ENCODE assay signal across 26 mouse cellular contexts in genomic region chr16:12772535-12772934, GRCm38 (mm10).
DNase-seq lines count a peak whose midpoint lies in the region; ATAC-seq and TF ChIP-seq lines count a peak whose summit lies in the region.
"Had no signal": no experiment of that assay in that cellular context is flagged by ENCODE, and none has a peak within 500 bp of the region (broad histone marks: within the 10 kb centered on the region; RNA-seq: fewer than 3 reads in every experiment).

No protein-coding gene starts in this region.

- H3K4me2 ChIP-seq in liver, postnatal 0 days (ENCODE audit: low read depth, low read length) = no peak overlapping the region
- H3K4me2 ChIP-seq in midbrain, postnatal 0 days (ENCODE audit: low read depth, low read length, poor library complexity, severe bottlenecking) = no peak overlapping the region
- H3K4me2 ChIP-seq in forebrain, embryonic 16.5 days (ENCODE audit: low read length) = no peak overlapping the region
- H3K4me2 ChIP-seq: embryonic facial prominence, embryonic 15.5 days; heart, embryonic 15.5 days; hindbrain, embryonic 15.5 days had no signal

- TF ChIP-seq RAD21 in MEL (IDR thresholded peaks at IDR 0.05; ENCODE audit: low read depth, low read length) = no peak

- H3K27ac ChIP-seq in liver, postnatal 0 days (ENCODE audit: low read depth) = no peak overlapping the region
- H3K27ac ChIP-seq in MEL (ENCODE audit: control insufficient read depth, low read depth, low read length) = no peak overlapping the region
- H3K27ac ChIP-seq in midbrain, postnatal 0 days (ENCODE audit: low read depth, low read length) = no peak overlapping the region
- H3K27ac ChIP-seq in forebrain, embryonic 16.5 days (ENCODE audit: low read length) = no peak overlapping the region
- H3K27ac ChIP-seq: embryonic facial prominence, embryonic 15.5 days; forebrain, embryonic 10.5 days; heart, embryonic 15.5 days; hindbrain, embryonic 10.5 days; hindbrain, embryonic 15.5 days had no signal

- no peak for TF ChIP-seq POLR2A in MEL (IDR thresholded peaks at IDR 0.05; ENCODE audit: control insufficient read depth in 1 of 2, insufficient read depth in 1 of 2, low read depth in 1 of 2, low read length in 2 of 2, poor library complexity in 1 of 2)

- H3K4me3 ChIP-seq in liver, postnatal 0 days (ENCODE audit: low read depth, low read length) = no peak overlapping the region
- H3K4me3 ChIP-seq in MEL (ENCODE audit: control insufficient read depth in 1 of 2, insufficient read depth in 1 of 2, low read depth in 2 of 2, low read length in 2 of 2) = no peak overlapping the region
- no peak overlapping the region for H3K4me3 ChIP-seq in midbrain, postnatal 0 days (ENCODE audit: low read depth, low read length)
- H3K4me3 ChIP-seq in forebrain, embryonic 16.5 days (replicated peaks; ENCODE audit: low read length) = no peak overlapping the region
- H3K4me3 ChIP-seq: embryonic facial prominence, embryonic 15.5 days; erythroblast, embryonic 14.5 days; forebrain, embryonic 10.5 days; heart, embryonic 15.5 days; hindbrain, embryonic 10.5 days; hindbrain, embryonic 15.5 days had no signal

- no peaks in the 10 kb centered on the region for H3K4me1 ChIP-seq in liver, postnatal 0 days (ENCODE audit: insufficient read depth)
- no peaks in the 10 kb centered on the region for H3K4me1 ChIP-seq in MEL (ENCODE audit: control insufficient read depth in 1 of 2, insufficient read depth in 2 of 2, low read length in 2 of 2)
- H3K4me1 ChIP-seq in midbrain, postnatal 0 days (ENCODE audit: insufficient read depth, low read length) = no peaks in the 10 kb centered on the region
- no peaks in the 10 kb centered on the region for H3K4me1 ChIP-seq in forebrain, embryonic 16.5 days (replicated peaks; ENCODE audit: control insufficient read depth, insufficient read depth, low read length)
- H3K4me1 ChIP-seq: embryonic facial prominence, embryonic 15.5 days; forebrain, embryonic 10.5 days; heart, embryonic 15.5 days; hindbrain, embryonic 10.5 days; hindbrain, embryonic 15.5 days had no signal

- DNase-seq in embryo, embryonic 11 days = peak; percentile 9
- no peak for DNase-seq in embryo, embryonic 9.5 days (ENCODE audit: extremely low spot score)
- peak; percentile 5 for DNase-seq in liver
- DNase-seq in liver, postnatal 0 days = no peak
- DNase-seq in MEL (ENCODE audit: low read depth, low spot score) = no peak
- peak; percentile 13 for DNase-seq in mesoderm, embryonic 11.5 days (ENCODE audit: low read depth, low spot score)
- DNase-seq in midbrain, postnatal 0 days (ENCODE audit: low spot score) = no peak
- DNase-seq: adrenal gland, adult 8-10 months; adrenal gland, postnatal 36 days; cerebellum, adult 2 months; cerebellum, postnatal 14 days; gastrocnemius, postnatal 10 days; heart, adult 18-20 months; heart, postnatal 14 days; kidney, adult 2 months had no signal

- H3K9me3 ChIP-seq in liver, postnatal 0 days (ENCODE audit: low read length) = no peaks in the 10 kb centered on the region
- H3K9me3 ChIP-seq in MEL (replicated peaks; ENCODE audit: insufficient read depth, low read length) = no peaks in the 10 kb centered on the region
- H3K9me3 ChIP-seq in midbrain, postnatal 0 days (ENCODE audit: low read length) = 0 out of 2 replicates have a peak, but pooled peaks cover 3% of the 10 kb centered on the region
- H3K9me3 ChIP-seq in forebrain, embryonic 16.5 days (ENCODE audit: control insufficient read depth, low read length) = no peaks in the 10 kb centered on the region
- H3K9me3 ChIP-seq: embryonic facial prominence, embryonic 15.5 days; forebrain, embryonic 10.5 days; G1E; heart, embryonic 15.5 days; hindbrain, embryonic 15.5 days had no signal

- no peak for ATAC-seq in liver, postnatal 0 days
- no peak for ATAC-seq in midbrain, postnatal 0 days (ENCODE audit: low FRiP score)
- no peak for ATAC-seq in forebrain, embryonic 16.5 days
- ATAC-seq: forebrain, embryonic 14.5 days; intestine, embryonic 16.5 days; Patski had no signal

- H3K9ac ChIP-seq in liver, postnatal 0 days (replicated peaks) = no peak overlapping the region
- H3K9ac ChIP-seq in MEL (ENCODE audit: control insufficient read depth, low read depth, low read length, poor library complexity, severe bottlenecking) = no peak overlapping the region
- no peak overlapping the region for H3K9ac ChIP-seq in midbrain, postnatal 0 days (replicated peaks; ENCODE audit: low read length, poor library complexity, severe bottlenecking)
- no peak overlapping the region for H3K9ac ChIP-seq in forebrain, embryonic 16.5 days (replicated peaks; ENCODE audit: low read depth, low read length)
- H3K9ac ChIP-seq: embryonic facial prominence, embryonic 15.5 days; heart, embryonic 15.5 days; hindbrain, embryonic 15.5 days had no signal

- no peak for TF ChIP-seq CTCF in liver, postnatal 0 days (IDR thresholded peaks at IDR 0.05; ENCODE audit: low read depth)
- no peak for TF ChIP-seq CTCF in MEL (IDR thresholded peaks at IDR 0.05 in 2 of 3, conservative IDR thresholded peaks at IDR 0.05 in 1 of 3; ENCODE audit: control insufficient read depth in 1 of 3, insufficient read depth in 1 of 3, low read depth in 2 of 3, low read length in 3 of 3, poor library complexity in 1 of 3, severe bottlenecking in 1 of 3)
- TF ChIP-seq CTCF in midbrain, postnatal 0 days (IDR thresholded peaks at IDR 0.05) = no peak

- no peaks in the 10 kb centered on the region for H3K36me3 ChIP-seq in liver, postnatal 0 days (replicated peaks; ENCODE audit: insufficient read depth, low read length)
- no peaks in the 10 kb centered on the region for H3K36me3 ChIP-seq in MEL (ENCODE audit: control insufficient read depth in 1 of 2, insufficient read depth in 2 of 2, low read length in 2 of 2)
- no peaks in the 10 kb centered on the region for H3K36me3 ChIP-seq in midbrain, postnatal 0 days (ENCODE audit: insufficient read depth, low read length)
- no peaks in the 10 kb centered on the region for H3K36me3 ChIP-seq in forebrain, embryonic 16.5 days (ENCODE audit: control insufficient read depth, insufficient read depth)
- H3K36me3 ChIP-seq: embryonic facial prominence, embryonic 15.5 days; forebrain, embryonic 10.5 days; G1E; heart, embryonic 15.5 days; hindbrain, embryonic 10.5 days; hindbrain, embryonic 15.5 days had no signal

- no peaks in the 10 kb centered on the region for H3K79me2 ChIP-seq in MEL (ENCODE audit: control insufficient read depth, insufficient read depth, low read length, poor library complexity)

- 66% methylated on average over 5 of the region's 5 CpGs for WGBS in liver, postnatal 0 days (ENCODE audit: insufficient replicate concordance)
- WGBS in midbrain, postnatal 0 days = 90% methylated on average over 5 of the region's 5 CpGs
- WGBS in forebrain, embryonic 16.5 days = 86% methylated on average over 5 of the region's 5 CpGs

- no peaks in the 10 kb centered on the region for H3K27me3 ChIP-seq in liver, postnatal 0 days (ENCODE audit: insufficient read depth, low read length)
- H3K27me3 ChIP-seq in MEL (ENCODE audit: control insufficient read depth in 1 of 2, insufficient read depth in 2 of 2, low read length in 2 of 2) = no peaks in the 10 kb centered on the region
- no peaks in the 10 kb centered on the region for H3K27me3 ChIP-seq in midbrain, postnatal 0 days (ENCODE audit: insufficient read depth, low read length)
- no peaks in the 10 kb centered on the region for H3K27me3 ChIP-seq in forebrain, embryonic 16.5 days (replicated peaks; ENCODE audit: control insufficient read depth, insufficient read depth, low read length)
- H3K27me3 ChIP-seq: embryonic facial prominence, embryonic 15.5 days; heart, embryonic 15.5 days; hindbrain, embryonic 15.5 days; Patski had no signal

- TF ChIP-seq EP300 in liver, postnatal 0 days (IDR thresholded peaks at IDR 0.05; ENCODE audit: low read depth) = no peak
- TF ChIP-seq EP300 in MEL (IDR thresholded peaks at IDR 0.05; ENCODE audit: low read depth in 1 of 2, low read length in 2 of 2) = no peak

TF ChIP-seq in MEL, 35 proteins besides CTCF, POLR2A, EP300 and RAD21:
- TF ChIP-seq USF2 (IDR thresholded peaks at IDR 0.05; ENCODE audit: borderline replicate concordance in 1 of 2, insufficient read depth in 1 of 2, low read depth in 1 of 2, low read length in 2 of 2) (no peak), UBTF (IDR thresholded peaks at IDR 0.05; ENCODE audit: borderline replicate concordance, insufficient read depth, low read depth, low read length) (no peak), MAFK (IDR thresholded peaks at IDR 0.05; ENCODE audit: borderline replicate concordance, low read depth, low read length) (peak; percentile 56; the same call in 1 of the 2 replicates)
TF ChIP-seq in MEL: peak in this region for 1.

Comparison
In these comparisons a context has a peak if more than half of its experiments do, and no peak if none do; other contexts are left out.
1. DNase-seq: peak in embryo, embryonic 11 days (single experiment), liver (single experiment) and mesoderm, embryonic 11.5 days (single experiment); none in embryo, embryonic 9.5 days (single experiment), liver, postnatal 0 days (single experiment), MEL (single experiment) and midbrain, postnatal 0 days (single experiment).